Mouse (Mus musculus): ENCODE data around the gene Cpne9.

- TF ChIP-seq CTCF (IDR thresholded peaks at IDR 0.05) = no peak
- TF ChIP-seq EP300 (IDR thresholded peaks at IDR 0.05) = no peak
Observed at GRCm38 (mm10) chr6:113235141-113235540, 47.0 kb upstream of the Cpne9 start.

Measured in lung, postnatal 0 days (tissue).